Mouse (Mus musculus) ovary, postnatal 36 days (tissue): ENCODE results near the gene Med10.
A peak's percentile ranks its signal among the peaks of the same experiment; 100 is the strongest.

Source experiments
- DNase-seq: peaks from one replicate; pipeline ENCODE4 v3.0.0; 2022; ENCODE audit warnings: low spot score, mixed read lengths

Med10 gene

GRCm38 (mm10) chr13:69830606-69831005 is 28.4 kb downstream of the Med10 start:
- no peak for DNase-seq

- no peak for DNase-seq
These were observed 30.4 kb downstream of the Med10 start for GRCm38 (mm10) chr13:69832578-69832977.

- no peak for DNase-seq
These were observed 31.2 kb downstream of the Med10 start for GRCm38 (mm10) chr13:69833416-69833815.

- DNase-seq, result no peak
These were observed 43.4 kb downstream of the Med10 start for GRCm38 (mm10) chr13:69845592-69845991.

DNA sequence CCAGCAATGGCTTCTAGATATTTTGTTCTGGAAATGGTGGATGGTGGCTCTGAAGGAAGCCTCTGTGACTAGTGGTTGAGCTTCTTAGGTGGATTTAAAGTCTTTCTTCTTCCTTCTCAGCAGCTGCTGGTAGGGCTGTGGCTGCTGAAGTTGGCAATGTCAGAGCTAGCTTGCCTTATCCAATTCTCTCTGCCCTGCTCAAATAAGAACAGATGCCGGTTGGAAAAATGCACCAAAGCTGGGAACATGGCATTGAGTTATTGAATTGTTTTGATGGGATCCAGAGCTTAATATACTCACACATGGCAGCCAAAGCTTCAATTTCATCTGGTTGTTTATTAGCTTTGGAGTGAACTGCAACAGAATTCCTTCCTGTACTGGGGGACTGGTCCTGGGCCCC is 47.4 kb downstream of the Med10 start:
- no peak for DNase-seq

DNA sequence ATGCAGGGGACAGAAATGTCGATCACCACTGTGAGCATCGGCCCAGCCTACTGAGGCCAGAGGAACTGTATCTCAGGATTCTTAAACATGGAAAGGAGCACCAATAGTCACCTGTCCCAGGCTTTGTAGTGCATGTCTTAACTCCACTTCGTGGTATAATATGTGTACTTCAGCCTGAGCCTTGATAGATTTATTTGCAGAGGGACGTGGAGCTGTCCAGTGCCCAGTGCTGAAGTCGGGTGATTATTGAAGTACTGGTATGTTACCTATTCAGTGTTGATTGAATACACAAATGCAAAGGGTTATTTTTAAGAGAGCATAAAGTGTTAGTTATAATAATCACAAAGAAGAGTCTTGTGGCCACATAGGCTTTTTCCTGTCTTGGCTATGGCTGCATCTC is 50.1 kb downstream of the Med10 start:
- peak; percentile 14 for DNase-seq

DNA sequence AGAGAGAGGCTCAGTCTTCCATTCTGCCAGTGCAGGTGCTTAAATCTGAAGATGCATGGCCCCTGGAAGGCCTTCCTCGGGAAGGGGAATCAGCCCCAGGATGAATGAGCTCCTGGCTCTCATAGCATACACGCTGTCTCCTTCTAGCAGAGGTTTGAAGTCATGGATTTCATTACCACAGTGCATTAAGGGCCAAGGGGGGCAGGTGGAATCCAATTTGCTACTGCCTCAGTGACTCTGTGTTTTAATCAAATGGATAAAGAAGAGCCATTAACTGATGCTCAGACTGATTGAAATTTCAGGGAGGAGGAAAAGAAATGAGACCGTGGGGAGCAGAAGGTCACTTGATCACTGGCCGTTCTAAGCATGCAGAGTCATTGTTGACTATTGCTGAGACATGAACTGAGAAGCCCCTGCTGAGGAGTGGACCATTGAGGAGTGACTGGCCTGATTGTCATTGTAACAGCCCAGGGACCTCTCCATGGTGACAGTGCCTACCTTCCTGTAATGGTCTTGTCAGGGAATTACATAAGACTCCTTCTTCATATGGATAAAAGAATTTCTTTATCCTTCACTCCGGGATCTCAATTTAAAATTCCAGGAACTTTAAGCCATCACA is 51.3 kb downstream of the Med10 start:
- no peak for DNase-seq

GRCm38 (mm10) chr13:69855941-69856340 is 53.7 kb downstream of the Med10 start:
- no peak for DNase-seq

DNA sequence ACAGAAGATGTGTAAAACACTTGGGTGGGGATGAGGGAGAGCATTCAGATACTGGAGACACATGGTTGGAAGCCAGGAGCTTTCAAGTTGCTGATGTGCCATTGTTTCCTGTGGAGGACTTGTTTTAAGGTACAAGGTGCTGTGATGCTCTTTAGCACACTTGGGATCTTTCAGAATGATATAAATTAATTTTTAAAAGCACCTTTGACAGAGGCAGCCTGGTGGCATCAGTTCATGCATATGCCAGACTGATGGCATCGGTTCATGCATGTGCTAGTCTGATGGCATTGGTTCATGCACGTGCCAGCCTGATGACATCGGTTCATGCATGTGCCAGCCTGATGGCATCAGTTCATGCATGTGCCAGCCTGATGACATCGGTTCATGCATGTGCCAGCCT is 60.1 kb downstream of the Med10 start:
- no peak for DNase-seq

DNA sequence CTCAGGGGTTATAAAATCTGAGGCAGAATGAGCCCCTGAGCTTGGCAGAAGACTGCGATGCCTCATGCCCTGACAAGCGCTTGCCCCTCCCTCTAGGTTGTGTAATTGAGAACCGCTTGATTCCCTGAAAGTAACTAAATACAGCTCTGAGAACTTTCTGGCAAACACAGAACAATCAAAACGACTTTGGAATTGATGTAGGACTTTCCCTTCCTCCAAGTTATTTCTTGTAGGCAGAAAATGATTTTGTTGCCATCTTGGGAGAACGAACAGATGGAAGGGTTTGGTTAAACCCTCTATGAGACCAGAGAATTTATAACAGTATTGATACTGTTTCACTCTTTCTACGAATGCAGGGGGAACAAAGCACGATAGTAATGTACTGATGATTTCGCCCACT is 62.7 kb downstream of the Med10 start:
- no peak for DNase-seq
